Mouse (Mus musculus): ENCODE data around the gene Tmem106b.

DNA sequence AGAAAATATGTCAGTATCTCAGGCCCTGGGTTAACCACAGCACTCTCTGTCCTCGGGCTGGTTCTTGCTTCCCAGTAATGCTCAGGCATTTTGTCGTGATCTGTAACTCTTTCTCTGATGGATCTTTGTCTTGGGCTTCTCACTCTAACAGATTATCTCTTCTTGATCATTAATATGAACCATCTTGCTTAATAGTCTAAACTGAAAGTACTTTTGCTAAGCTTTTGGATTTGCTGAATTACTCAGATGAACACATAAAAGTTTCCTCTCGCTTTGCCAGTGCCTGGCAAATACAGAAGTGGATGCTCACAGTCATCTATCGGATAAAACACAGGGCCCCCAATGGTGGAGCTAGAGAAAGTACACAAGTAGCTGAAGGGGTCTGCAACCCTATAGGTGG, 7.5 kb upstream of the Tmem106b start:
- TF ChIP-seq POLR2A (IDR thresholded peaks at IDR 0.05; ENCODE audit: insufficient read depth, low read length) (no peak), CTCF (IDR thresholded peaks at IDR 0.05; ENCODE audit: low read depth, low read length) (no peak)
